Mouse (Mus musculus) spleen, embryonic (tissue): ENCODE results near the gene Zc3hc1.

Experiments
- CTCF ChIA-PET: fragments of 350-600 bp; sonication (Branson Sonifier 250); formaldehyde crosslinking; loops from one replicate; lab custom pipeline; 2022; lab: Charles Lee

The Zc3hc1 gene

DNA sequence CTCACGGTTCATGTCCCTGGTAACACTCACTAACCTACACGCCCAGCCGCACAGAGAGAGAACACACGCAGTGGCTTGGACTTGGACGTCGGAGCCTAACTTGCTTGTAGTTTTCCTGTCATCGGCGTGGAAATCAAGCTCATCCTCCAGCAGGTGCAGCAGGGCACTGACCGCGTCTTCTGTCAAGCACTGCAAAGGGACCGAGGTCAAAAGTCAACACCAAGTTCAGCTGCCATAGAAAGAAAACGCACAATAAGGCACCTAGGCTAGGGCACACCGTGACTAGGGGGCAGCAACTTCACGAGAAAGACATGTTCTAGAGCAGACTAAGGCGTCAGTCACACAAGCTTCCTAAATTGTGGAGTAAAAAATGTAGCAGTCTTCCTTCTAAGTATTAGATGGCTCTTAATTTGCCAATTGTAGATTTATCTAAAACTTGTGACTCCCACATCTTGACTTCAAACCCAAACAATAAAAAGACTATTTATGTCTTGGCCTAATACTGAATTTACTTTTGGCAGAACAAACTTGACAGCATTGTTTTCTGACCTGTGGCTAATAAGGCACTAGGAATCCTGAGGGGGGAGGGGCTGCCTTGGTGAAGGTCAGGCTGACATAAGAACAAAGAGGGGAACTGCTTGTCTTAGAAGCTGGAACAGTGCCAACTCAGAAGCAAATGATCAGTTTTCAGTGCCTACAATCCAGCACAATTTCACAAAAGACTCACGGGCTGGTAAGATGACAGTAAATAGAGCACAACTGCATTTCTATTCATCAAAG is 15.9 kb downstream of the Zc3hc1 start:
- CTCF ChIA-PET, result no interaction called here

DNA sequence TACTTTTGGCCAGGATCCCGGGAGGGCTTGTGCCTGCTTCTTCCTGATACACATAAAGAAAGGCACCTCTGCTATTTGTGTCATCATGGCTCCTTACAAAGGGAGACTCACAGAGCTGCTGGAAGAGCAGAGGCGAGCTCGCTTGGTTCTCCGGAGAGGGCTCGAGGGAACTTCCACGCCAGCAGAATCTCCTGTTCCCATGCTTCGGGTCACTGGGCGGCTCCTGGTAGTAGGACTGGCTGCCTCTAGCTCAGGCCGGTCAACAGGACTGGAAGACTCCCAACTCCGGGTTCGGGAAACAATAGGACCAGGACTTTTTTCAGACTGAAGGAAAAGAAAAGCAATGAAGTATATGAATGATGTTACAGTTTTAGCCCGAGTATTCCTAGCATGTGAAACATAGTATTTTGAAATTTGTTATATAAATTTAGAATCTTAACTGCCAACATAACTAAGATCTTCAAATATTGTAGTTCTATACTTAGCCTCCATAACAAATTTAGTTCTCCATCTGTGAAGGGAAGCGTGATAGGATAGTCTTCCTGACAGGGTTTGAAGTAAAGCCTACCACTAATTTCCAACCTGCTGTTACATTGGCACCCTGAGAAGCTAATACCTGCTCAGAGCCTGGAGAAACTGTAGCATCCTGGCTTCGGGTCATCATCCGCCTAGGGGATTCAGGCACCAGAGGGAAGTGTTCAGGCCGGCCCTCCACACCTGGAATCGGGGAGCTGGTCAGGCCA is 18.0 kb downstream of the Zc3hc1 start:
- CTCF ChIA-PET, result no interaction called here

DNA sequence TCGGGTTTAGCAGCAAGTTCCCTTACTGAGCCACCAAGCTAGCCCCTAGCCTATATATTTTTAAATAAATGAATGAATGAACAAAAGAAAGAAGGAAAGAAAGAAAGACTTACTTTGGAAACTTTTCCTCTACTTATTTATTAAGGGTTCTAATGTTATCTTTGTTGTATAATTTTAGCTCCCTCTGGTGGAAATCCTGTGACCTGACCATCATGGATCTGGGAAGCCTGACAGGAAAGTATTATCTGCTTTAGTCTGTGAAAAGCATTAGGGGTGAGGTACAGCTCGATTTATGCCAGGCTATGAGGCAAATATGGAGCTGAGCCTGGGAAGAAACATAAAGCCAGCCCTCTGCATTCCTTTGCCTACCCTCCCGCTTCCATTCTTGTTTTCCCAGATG is 21.5 kb downstream of the Zc3hc1 start:
- CTCF ChIA-PET, result no interaction called here

- CTCF ChIA-PET, result no interaction called here
Observed at GRCm38 (mm10) chr6:30363808-30364207, 27.0 kb downstream of the Zc3hc1 start.

DNA sequence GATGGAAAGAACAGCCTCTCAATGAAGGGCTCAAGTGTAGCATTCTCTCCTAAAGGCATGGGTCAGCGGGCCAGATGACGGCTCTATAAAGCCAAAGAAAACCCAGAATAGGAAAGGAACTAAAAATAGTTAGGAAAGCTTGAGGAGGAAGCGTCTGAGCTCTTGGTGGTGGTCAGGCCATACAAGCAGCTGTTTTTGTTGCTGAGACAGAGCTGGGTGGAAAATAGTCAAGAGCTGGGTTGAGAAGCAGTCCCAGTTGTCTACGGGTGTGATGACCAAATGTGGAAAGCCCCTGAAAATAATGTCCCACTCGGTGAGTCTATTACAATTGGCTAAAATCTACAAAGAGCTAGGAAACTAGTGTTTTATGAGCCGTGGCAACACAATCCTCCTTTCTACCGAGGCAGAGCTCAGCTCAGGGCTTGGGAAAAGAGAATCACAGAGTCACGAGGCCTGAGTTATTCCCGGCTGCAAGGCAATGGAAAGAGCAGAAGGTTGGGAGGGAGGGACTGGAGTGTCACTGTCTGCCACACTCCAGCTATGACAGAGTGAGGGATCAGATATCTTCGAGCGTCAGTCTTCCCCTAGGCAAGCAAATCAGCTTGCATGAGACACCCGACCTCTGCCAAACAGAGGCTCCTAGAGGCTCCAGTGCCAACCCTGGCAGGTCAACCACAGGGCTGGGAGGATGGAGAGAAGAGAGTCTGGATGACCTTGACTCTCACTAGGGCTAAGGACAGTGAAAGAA is 30.9 kb downstream of the Zc3hc1 start:
- CTCF ChIA-PET, result interaction anchor here (1.0 kb wide), 1 partner anchor 13 kb away, joined by 3 read pairs; no protein-coding TSS in a partner anchor

- CTCF ChIA-PET, result interaction anchor here (0.6 kb wide), 1 partner anchor 132 kb away, joined by 5 read pairs; no protein-coding TSS in a partner anchor
Observed at GRCm38 (mm10) chr6:30357561-30358177, 33.2 kb downstream of the Zc3hc1 start.

GRCm38 (mm10) chr6:30356680-30357079 is 34.1 kb downstream of the Zc3hc1 start:
- CTCF ChIA-PET, result no interaction called here

GRCm38 (mm10) chr6:30356161-30356560 is 34.7 kb downstream of the Zc3hc1 start:
- CTCF ChIA-PET, result no interaction called here

DNA sequence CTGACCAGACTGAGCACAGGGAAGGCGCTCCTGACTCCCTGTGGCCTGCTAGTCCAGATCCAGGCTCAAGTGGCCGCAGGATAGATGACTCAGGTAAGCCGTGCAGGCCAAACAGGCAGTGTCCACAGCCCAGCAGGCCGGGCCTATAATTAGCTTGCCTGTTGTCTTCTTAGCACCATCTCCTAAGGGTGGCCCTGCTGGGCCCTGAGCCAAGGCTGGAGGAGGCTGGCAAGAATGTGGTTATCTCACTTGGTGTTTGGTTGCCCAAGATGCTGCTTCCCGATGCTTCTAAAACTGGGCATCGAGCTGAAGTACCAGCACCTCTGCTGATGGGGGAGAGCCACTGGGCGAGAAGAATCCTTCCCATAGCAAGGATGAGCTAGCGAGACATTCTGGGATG is 35.1 kb downstream of the Zc3hc1 start:
- CTCF ChIA-PET, result no interaction called here

DNA sequence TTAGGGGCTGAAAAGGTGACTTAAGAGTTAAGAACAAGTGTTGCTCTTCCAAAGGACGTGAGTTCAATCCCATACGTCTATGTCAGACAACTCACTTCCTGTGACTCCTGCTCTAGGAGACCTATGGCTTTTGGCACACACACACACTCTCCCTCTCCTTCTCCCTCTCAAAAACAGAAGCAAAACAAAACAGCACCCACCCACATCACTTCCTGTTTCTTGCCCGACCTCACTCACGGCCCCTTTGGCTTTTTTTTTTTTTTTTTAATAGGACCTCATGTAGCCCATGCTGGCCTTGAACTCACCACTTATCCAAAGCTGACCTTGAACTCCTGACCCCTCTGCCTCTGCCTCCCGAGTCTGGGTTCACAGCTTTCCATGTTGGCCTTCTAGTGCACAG is 36.1 kb downstream of the Zc3hc1 start:
- CTCF ChIA-PET, result no interaction called here

GRCm38 (mm10) chr6:30353661-30354060 is 37.2 kb downstream of the Zc3hc1 start:
- CTCF ChIA-PET, result no interaction called here

DNA sequence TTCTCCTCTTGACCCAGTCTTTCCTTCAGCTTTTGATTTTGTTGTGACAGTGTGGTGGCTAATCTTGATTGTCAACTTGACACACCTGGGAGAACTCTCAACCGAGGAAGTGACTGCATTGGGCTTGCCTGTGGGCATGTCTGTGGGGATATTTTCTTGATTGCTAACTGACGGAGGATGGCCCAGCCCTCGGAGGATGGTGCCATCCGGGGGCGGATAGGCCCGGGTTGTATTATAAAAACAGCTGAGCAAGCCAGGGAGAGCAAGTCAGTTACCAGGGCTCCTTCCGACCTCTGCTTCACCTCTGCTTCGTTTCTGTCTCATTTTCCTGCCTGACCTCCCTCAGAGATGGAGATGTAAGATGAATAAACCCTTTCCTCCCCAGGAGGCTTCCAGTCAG is 38.1 kb downstream of the Zc3hc1 start:
- CTCF ChIA-PET, result no interaction called here

DNA sequence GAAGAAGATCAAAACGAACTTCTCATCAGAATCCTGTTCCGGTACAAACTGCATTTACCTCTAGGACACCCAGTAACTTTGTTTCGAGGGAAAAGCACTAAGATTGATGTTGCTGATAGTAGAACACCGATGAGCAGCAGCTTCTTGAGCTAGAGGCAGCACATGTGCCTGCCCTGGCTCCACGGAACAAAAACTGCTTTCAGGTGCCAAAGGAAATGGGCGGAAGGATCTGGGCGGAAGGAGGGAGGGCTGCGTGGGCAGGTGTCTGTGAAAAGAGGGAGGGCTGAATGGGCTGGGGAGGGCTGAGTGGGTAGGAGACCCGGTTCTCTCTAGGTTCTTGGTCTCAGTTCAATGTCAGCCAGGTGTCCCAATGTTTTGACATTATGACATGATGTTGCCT is 39.5 kb downstream of the Zc3hc1 start:
- CTCF ChIA-PET, result no interaction called here

GRCm38 (mm10) chr6:30347288-30347801 is 43.5 kb downstream of the Zc3hc1 start:
- CTCF ChIA-PET, result interaction anchor here (0.5 to 0.7 kb wide), 3 partner anchors 13 to 286 kb away, joined by 3 to 8 read pairs (median 3); no protein-coding TSS in a partner anchor

DNA sequence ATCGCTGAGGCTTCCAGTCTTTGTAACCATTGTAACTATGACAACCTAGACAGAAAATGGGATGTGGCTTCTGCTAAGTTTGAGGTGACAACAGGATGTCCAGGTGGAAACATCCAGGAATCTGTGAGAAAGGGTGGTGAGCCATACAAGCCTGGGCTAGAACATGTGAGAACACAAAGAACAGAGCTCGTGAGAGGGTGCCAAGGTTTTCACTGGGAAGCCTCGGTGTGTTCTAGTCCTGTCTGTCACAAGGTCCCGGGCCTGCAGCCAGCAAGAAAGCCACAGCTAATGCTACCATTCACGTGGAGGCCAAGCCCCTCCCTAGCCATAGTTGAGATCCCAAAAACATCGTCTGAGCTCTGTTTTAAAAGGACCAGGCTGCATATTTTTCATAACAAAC is 44.1 kb downstream of the Zc3hc1 start:
- CTCF ChIA-PET, result interaction anchor here (0.7 kb wide), 1 partner anchor 15 kb away, joined by 8 read pairs; no protein-coding TSS in a partner anchor

DNA sequence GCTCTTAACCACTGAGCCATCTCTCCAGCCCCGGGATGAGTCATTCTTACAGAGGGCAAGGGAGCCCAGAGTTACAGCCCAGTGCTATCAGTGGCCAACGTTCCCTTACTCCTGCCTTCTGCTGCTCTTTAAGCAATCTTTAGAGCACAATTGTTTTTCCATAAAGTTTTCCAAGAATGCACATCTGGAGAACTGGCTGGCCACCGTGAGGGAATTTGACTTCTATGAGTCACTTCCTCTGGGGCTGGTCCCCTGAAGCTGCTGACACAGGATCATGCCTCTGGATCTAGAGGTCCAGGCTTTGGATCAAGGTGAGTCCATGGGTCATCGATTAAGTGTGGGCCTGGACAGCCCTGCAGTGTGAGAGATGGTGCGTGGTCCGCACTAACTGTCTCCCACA is 46.8 kb downstream of the Zc3hc1 start:
- CTCF ChIA-PET, result no interaction called here

DNA sequence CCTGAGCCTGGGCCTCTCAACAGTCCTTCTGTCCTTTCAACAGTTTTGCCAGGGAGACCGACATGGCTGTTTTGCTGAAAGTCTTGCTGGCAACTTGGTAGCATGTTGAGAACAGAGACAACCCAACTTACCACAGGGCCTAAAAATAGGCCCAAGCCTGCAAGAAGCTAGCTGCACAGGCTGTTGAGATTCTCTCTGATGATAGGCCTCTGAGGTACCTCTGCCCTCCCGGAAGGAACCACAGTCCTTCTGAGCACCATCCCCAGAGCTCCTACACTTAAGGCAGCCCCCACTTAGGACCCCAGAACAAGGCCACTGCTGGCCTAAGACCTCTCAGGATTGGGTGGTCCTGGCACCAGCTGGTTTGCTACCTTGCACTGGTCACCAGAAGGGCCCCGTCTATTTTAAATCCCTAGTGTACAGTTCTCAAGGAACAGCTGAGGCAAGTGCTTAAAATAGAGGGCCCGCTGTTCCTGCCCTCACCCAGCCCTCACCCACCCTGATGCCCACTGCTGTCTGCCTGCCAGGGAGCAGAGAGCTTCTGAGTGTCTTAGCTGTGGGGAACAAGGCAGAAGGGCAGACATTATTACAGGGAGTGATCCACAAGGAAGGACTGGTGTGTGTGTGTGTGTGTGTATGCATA is 50.5 kb downstream of the Zc3hc1 start:
- CTCF ChIA-PET, result interaction anchor here (0.5 kb wide), 1 partner anchor 41 kb away, joined by 4 read pairs; no protein-coding TSS in a partner anchor

DNA sequence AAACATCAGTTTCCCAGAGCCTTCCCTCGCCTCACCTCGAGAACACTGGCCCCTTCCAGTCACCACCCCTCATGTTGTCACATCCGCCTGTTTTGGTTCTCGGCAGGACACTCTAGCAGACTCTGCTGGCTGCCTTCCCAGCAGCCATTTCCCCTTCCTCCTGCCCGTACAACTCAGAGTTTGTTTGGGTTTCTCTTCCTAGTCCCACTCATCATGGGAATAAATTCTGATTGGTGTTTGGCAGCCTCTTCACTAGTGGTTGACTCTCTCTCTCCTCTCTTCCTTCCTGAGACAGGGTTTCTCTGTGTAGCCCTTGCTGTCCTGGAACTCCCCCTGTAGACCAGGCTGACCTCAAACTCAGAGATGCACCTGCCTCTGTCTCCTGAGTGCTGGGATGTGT is 53.9 kb downstream of the Zc3hc1 start:
- CTCF ChIA-PET, result interaction anchor here (0.7 kb wide), 1 partner anchor 13 kb away, joined by 4 read pairs; no protein-coding TSS in a partner anchor

- CTCF ChIA-PET, result no interaction called here
Observed at GRCm38 (mm10) chr6:30332262-30332661, 58.6 kb downstream of the Zc3hc1 start.

- CTCF ChIA-PET, result no interaction called here
Observed at GRCm38 (mm10) chr6:30330706-30331105, 60.1 kb downstream of the Zc3hc1 start.
